Mouse (Mus musculus) gonadal fat pad, adult 2 months (tissue): Measurements from ENCODE around the gene Slc6a5. TPM values are rescaled to one million over a fixed set of nuclear protein-coding genes. Genes with fewer than 3 reads are reported as not detected.

Experiments
- DNase-seq: peaks from one replicate; pipeline ENCODE4 v3.0.0-alpha.2; 2012; ENCODE audit warnings: low read depth
- polyA plus RNA-seq: library from polyadenylated mRNA; depleted of rRNA; stranded (reverse); fragments of >200 nt; gene quantifications from 2 replicates; pipeline ENCODE4 v1.2.3, GENCODE M21; 2012; rRNA removed

The Slc6a5 gene
- polyA plus RNA-seq, 1 experiment: 0.04 TPM

DNA sequence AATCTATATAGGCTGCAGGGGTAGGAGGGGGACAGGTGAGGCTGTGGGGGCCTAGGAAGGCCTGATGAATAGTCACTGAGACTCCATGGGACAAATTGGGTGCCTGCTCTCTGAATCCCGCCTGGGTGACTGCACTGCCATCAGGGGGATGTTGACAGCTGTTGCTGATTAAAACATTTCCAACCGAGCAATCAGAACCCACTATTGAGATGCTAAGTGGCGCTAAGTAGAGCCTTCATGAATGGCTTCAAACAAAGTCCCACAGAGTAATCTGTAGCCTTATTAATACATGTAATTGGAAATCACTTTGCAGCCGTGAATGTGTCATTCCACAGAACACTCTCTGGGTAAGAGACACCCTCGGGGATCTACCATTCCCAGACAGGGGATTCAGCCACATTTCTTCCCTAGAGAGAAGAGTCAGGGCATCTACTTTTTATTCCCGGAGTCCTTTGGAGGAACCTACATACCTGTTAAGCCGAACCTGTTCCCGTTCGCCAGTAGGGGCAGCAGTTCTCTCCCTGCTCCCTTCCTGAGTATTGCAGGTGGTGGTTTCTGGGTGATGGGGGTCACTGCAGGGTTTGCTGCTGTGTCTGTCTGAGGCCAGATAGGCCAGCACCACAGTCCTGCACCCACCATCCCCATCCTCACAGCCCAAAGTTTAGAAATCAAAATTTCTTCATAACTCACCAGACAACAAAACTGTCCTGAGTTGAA, 71.7 kb downstream of the Slc6a5 start:
- DNase-seq: no peak

DNA sequence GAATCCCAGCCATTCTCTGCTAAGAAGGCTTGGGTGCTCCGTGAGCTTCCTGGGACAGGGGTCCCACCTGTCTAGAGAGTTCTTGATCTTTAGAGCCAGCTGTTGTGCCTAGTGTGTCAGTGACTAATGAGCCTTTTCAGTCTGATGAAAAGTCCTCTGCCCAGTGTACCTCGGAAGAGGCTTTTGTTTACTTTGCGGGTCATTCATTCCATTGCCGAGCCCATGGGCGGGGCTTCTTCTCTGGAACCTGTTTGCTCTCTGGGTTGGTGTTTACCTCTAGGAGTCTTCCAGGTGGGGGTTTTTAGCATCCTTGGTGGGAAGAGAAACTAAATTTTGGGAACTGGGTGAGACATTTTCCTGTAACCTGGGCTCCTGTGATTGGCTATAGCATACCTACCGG, 74.8 kb downstream of the Slc6a5 start:
- no peak for DNase-seq

DNA sequence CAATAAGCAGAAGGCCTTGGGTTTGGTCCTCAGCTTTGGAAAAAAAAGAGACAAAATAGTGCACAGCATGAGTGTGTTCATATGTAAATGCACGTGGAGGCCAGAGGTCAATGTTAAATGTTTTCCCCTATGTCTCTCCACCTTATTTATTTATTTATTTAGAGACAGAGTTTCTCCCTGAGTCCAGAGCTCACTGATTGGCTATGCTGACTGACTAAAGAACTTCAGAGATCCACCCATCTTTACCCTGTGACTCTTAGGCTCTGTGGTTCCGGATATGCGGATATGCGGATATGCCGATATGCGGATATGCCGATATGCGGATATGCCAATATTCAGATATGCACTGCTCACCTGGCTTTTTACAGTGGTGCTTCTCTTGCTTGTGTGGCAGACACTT, 76.0 kb downstream of the Slc6a5 start:
- no peak for DNase-seq

GRCm38 (mm10) chr7:49999321-49999720, 89.4 kb downstream of the Slc6a5 start:
- no peak for DNase-seq

GRCm38 (mm10) chr7:50005268-50005667, 95.3 kb downstream of the Slc6a5 start:
- DNase-seq: no peak

Other genes starting within 250 kb of the Slc6a5 start
- 9.1 and 12.8 TPM in 2 replicates for gene Htatip2, start 151.0 kb upstream of the Slc6a5 start, polyA plus RNA-seq
- 9.1 and 10.6 TPM in 2 replicates for gene Prmt3, start 131.8 kb upstream of the Slc6a5 start, polyA plus RNA-seq
- 0.23 and 0.26 TPM in 2 replicates for gene Nell1, start 64.7 kb downstream of the Slc6a5 start, polyA plus RNA-seq